Mouse (Mus musculus) layer of hippocampus, adult 18-20 months (tissue): ENCODE results near the gene Gal. TPM values are rescaled to one million over a fixed set of nuclear protein-coding genes. Genes with fewer than 3 reads are reported as not detected.

Experiments
- total RNA-seq, 2 experiments: library from RNA; stranded (reverse); gene quantifications; 2 replicates each; pipeline ENCODE4 v1.2.3; 2021

Gene Gal
- total RNA-seq, 2 experiments from 2014 or later, result 0.69 to 1.2 TPM

Other genes with a start within 250 kb of the Gal start
- gene Mrpl21, start 131.6 kb downstream of the Gal start, total RNA-seq, result 10 to 100 TPM; 47.2 to 58.4 TPM
- gene Ighmbp2, start 131.5 kb downstream of the Gal start, total RNA-seq, result 10 to 100 TPM in 1 of 2 experiments, 1 to 10 TPM in 1; 9.8 to 10.6 TPM
- gene Cpt1a, start 92.2 kb downstream of the Gal start, total RNA-seq, result 10 to 100 TPM; 24.3 to 24.7 TPM
- gene Tesmin, start 25.7 kb downstream of the Gal start, total RNA-seq, result under 1 TPM; 0.12 to 0.48 TPM
- gene Ppp6r3, start 161.2 kb upstream of the Gal start, total RNA-seq, result 10 to 100 TPM; 80.5 to 84.5 TPM